Mouse (Mus musculus): ENCODE results near the gene Tenm3.
A peak's percentile ranks its signal among the peaks of the same experiment; 100 is the strongest.

The Tenm3 gene

GRCm38 (mm10) chr8:48567929-48568607 lies 275.7 kb downstream of the Tenm3 start:
- DNase-seq = no peak

DNA sequence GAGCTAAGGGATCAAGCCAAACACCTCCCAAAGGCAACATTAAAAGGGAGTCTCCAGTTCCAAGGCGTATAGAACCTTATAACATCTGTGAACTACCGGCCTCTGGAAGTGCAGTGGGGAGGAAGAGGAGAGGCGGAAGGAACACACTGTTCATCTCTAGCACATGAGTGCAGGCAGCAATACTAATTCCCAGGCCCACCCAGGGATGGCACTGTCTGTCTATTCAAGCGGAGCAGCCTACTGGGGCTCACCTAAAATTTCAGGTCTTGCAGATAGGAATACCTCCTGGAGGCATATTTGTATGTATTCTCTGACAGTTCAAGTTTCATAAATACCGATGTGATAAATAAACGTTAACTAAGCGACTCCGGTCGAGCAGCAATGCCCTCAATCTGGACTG lies 283.5 kb downstream of the Tenm3 start:
- no peak for DNase-seq

GRCm38 (mm10) chr8:48555546-48556141 lies 288.1 kb downstream of the Tenm3 start:
- peak in 1 of 2 experiments; percentile 2 for DNase-seq

DNA sequence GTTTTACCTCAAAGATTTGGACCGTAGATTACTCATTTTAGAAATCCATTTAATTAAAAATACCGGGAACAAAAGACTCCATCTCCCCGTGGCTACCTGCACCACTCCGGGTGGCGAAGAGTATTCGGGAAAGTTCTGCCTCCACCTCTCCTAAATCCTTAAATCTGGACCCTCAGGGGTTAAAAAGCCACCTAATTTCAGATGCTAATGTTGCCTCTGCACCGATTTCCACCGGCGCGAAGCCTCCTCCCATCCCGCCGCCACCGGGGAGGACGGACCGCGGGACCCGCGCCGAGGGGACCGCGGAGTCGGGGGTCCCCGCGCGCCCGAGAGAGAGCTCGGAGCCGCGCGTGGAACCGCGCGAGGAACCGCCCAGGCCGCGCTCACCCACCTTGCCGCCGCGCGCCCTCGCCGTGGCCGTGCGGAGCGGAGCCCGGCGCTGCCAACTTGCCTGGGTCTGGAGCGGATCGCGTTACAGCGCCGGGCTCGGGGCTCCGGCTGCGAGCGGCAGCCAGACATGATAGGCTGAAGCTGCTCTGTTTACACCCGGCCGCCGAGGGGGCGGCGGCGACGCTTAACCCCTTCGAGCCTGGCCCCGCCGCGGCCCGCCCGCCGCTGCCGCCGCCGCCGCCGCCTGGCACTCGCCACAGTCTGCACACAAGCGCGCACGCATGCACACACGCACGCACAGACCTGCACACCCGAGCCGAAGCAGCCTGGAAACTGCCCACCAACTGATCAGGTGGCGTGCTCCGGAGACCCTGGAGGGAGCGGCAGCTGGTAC lies 288.8 kb downstream of the Tenm3 start:
- DNase-seq = peak; percentile 4 to 15

DNA sequence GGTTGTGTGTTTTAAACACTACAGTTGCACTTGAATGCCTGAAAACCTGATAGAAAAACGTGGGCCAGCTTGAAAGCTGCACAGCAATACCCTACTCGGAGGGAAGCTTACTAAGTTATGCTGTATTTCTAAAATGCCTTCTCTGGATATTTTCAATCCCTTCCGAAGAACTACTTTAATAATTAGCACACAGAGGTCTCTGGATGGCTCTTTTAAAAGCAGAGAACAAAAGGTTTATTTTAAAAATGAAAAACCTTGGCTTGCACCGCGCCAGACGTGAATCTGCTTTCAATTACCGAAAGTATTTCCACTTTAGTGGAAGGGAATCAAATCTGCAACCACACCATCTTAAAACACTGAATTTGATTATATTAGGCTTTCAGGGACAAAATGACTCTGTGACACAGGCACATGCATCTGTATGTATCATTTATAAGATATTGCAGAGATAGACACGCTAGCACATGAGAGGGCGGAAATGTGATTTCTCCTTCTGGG lies 289.9 kb downstream of the Tenm3 start:
- no peak for DNase-seq

- DNase-seq = no peak
These were observed 291.4 kb downstream of the Tenm3 start for GRCm38 (mm10) chr8:48552306-48552705.

- no peak for DNase-seq
These were observed 292.4 kb downstream of the Tenm3 start for GRCm38 (mm10) chr8:48551370-48551769.

GRCm38 (mm10) chr8:48548908-48549307 lies 294.8 kb downstream of the Tenm3 start:
- no peak for DNase-seq

GRCm38 (mm10) chr8:48545631-48546030 lies 298.1 kb downstream of the Tenm3 start:
- no peak for DNase-seq

DNA sequence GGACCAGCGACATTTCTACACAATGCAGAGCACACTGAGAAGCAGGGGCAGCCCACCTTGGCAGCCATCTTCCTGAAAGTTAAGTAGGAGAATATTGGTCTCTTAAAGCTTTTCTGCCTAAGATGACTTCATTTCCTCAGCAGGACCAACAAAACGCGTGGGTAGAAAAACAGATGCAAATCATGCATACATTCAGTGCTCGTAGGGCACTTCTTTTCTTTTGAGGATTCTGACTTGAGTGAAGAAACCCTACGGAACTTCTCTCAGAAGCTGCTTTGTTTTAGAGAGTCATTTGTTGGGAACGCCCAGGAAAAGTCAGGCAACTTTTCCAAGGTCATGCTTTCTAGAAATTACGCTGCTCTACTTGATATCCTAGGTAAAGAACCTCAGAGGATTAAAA lies 298.9 kb downstream of the Tenm3 start:
- DNase-seq = no peak

GRCm38 (mm10) chr8:48542141-48542540 lies 301.6 kb downstream of the Tenm3 start:
- no peak for DNase-seq

DNA sequence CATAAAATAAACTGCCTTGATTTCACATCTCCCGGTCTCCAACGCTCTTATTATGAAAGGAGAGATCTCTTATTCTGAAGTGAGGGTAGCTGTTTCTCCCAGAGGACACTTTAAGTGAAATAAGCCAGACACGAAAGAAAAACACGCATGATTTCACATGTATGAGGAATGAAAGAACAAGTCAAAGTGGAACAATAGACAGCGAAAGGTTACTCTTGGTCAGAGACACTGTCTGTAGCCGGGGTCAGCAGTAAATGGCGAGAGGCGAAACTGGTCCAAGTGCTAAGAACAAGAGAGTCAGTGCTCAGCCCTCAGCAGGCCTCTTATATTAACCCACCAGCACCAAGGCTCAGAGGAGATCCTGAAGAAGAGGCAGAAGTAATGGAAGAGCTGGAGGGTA lies 302.9 kb downstream of the Tenm3 start:
- no peak for DNase-seq

GRCm38 (mm10) chr8:48535833-48536232 lies 307.9 kb downstream of the Tenm3 start:
- no peak for DNase-seq

DNA sequence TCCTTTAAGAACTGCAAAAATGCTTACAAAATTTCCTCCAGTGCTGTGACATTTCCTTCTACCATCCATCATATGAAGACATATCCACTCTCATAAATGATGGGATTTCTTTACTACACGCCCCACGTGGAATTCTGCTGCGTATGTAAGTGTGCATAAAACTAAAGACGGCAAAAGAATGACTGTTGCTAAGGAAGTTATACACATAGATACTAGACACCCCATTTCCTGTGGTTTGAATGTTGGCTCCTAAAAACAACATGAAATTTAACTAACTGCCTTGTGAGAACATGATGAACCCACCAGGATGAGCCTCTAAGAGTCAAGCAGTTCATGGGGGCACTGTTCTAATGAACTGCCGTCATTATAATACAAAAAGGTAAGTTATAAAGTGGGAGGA lies 312.0 kb downstream of the Tenm3 start:
- DNase-seq = no peak

DNA sequence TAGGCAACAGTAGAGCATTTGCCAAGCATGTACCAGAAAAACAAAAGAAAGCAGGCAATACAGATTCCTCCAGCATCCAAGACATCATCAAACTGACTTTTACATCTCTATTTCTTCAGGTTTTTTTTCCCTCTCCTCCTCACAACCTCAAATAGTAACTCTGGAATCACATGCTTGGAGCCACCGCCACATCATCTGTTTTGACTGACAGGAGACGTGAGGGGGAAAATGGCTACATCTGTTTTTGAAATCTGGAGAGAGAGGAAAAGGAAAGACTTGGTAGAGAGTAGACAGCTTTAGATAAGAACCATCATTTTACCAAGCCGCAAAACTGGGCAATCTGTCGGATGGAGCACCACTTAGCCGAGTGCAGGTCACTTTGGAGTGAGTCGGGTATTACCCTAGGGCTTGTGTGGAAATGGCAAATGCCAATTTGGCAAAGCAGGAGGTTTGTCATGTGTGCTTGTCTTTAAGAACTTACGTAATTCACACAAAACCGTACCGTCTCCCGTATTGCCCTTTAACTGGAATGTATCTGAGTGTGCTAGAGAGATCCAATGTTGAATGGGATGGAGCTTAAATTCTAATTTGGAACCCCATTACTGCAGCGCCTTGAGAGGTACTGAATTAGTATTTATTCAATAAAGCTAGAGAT lies 312.7 kb downstream of the Tenm3 start:
- no peak for DNase-seq

- DNase-seq = no peak
These were observed 316.3 kb downstream of the Tenm3 start for GRCm38 (mm10) chr8:48527418-48527817.

DNA sequence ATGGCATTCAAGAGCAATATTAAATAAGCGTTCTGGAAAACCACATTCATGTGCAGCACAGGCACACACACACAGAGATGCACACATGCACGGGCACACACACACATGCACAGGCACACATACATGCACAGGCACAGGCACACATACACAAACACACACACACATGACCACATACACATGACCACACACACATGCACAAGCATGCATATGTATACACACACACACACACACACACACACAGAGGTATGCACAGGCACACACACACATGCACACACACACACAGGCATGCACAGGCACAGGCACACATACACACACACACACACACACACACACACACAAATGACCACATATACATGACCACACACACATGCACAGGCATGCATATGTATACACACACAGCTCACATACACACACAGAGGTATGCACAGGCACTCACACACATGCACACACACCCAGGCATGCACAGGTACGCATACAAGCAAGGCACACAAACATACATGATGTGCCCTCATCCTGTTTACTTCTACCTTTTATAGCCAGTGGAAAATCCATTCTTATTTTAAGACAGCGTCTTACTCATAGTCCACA lies 321.1 kb downstream of the Tenm3 start:
- DNase-seq = no peak

GRCm38 (mm10) chr8:48522004-48522403 lies 321.7 kb downstream of the Tenm3 start:
- no peak for DNase-seq

DNA sequence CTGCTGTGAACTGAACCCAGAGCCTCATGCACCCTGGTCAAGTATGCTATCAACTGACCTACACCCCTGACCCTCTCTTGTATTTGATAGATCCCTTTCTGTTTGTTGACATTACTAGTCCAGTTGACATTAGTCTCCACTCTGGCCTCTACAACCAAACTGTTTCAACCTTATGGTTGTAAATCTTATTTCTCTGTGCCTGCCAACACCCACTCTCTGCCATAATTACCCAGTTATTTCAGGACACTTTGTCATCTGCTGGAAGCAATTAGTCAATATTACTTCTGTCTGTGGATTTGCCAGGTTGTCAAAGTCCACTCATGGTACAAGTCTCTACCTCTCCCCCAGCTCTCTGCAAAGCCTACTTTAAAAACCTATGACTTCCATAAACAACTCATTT lies 326.3 kb downstream of the Tenm3 start:
- DNase-seq = no peak

- no peak for DNase-seq
These were observed 329.5 kb downstream of the Tenm3 start for GRCm38 (mm10) chr8:48514230-48514629.

DNA sequence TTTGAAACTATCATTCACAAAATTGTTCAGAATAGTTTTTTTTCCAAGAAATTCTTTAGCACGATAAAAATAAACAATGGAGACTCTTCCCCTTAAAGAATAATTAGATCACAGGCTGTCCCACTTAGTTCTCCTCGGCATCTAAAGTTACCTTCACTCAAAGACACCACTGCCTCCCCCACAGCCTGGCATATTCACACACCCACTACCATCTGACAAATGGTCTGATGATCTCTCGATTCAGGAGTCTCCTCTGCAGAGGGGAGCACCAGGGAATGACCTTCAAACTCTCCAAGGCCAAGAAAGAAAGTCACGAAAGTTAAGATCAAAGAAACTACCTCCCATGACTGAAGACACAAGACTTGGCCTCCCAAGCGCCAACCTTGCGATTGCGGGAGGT lies 329.9 kb downstream of the Tenm3 start:
- DNase-seq = no peak

GRCm38 (mm10) chr8:48511546-48511945 lies 332.2 kb downstream of the Tenm3 start:
- no peak for DNase-seq

- DNase-seq = no peak
These were observed 332.6 kb downstream of the Tenm3 start for GRCm38 (mm10) chr8:48511137-48511536.

All from kidney, adult 8-10 months (tissue).